Mouse (Mus musculus) heart, embryonic 11.5 days (tissue): ENCODE measurements at regions not wholly inside any gene's neighbourhood (a gene's known extent, or its start where the extent isn't known, plus 50 kb on each side); places are given as distances from the start of the nearest gene placed in this dataset.
A peak's percentile ranks its signal among the peaks of the same experiment; 100 is the strongest.

Experiments
- ATAC-seq: fragments of 200-750 bp; cut with Nextera tagmentation; replicated peaks from 2 replicates; pipeline ENCODE4 v1.8.0; 2017; ENCODE audit warnings: moderate library complexity; ENCODE audit not compliant: insufficient number of reproducible peaks, low FRiP score, low TSS enrichment
- H3K27ac ChIP-seq: fragments of 300-500 bp; sonication (generic); 2 replicates; pipeline ENCODE4 v1.5.1; 2014; ENCODE audit warnings: mild to moderate bottlenecking, low read depth, low read length
- H3K27me3 ChIP-seq: fragments of 300-500 bp; sonication (generic); 2 replicates; pipeline ENCODE4 v1.6.1; 2014; ENCODE audit warnings: mild to moderate bottlenecking, low read length, mixed read lengths; ENCODE audit not compliant: control insufficient read depth, insufficient read depth
- H3K36me3 ChIP-seq: fragments of 300-500 bp; sonication (generic); 2 replicates; pipeline ENCODE4 v1.6.1; 2014; ENCODE audit warnings: mild to moderate bottlenecking, low read length, moderate library complexity, mixed read lengths; ENCODE audit not compliant: control insufficient read depth, insufficient read depth
- H3K4me1 ChIP-seq: fragments of 300-500 bp; sonication (generic); 2 replicates; pipeline ENCODE4 v1.6.1; 2014; ENCODE audit warnings: low read length; ENCODE audit not compliant: control insufficient read depth, insufficient read depth
- H3K4me2 ChIP-seq: fragments of 300-500 bp; sonication (generic); 2 replicates; pipeline ENCODE4 v1.6.1; 2014; ENCODE audit warnings: mild to moderate bottlenecking, moderate library complexity
- H3K4me3 ChIP-seq: fragments of 300-500 bp; sonication (generic); 2 replicates; pipeline ENCODE4 v1.5.1; 2014; ENCODE audit warnings: low read depth, low read length
- H3K9ac ChIP-seq: fragments of 300-500 bp; sonication (generic); 2 replicates; pipeline ENCODE4 v1.6.1; 2014; ENCODE audit warnings: mild to moderate bottlenecking, low read depth, low read length, moderate library complexity
- H3K9me3 ChIP-seq: fragments of 300-500 bp; sonication (generic); replicated peaks from 2 replicates; pipeline ENCODE4 v1.6.1; 2016; ENCODE audit warnings: low read length; ENCODE audit not compliant: control insufficient read depth
- WGBS: fragments of 180-500 bp; shearing (Covaris S2); extraction: QIAGEN DNeasy Blood & Tissue Kit; methylation state at CpG from one replicate; pipeline ENCODE4 v1.1.7; 2014; ENCODE audit not compliant: insufficient replicate concordance; 5-methylcytosine and 5-hydroxymethylcytosine counted together

GRCm38 (mm10) chr12:56472856-56473647 is 63.7 kb downstream of the Nkx2-1 start:
- H3K9ac ChIP-seq = no peak overlapping the region
- no peaks in the 10 kb centered on the region for H3K27me3 ChIP-seq
- H3K9me3 ChIP-seq = no peaks in the 10 kb centered on the region
- H3K36me3 ChIP-seq = no peaks in the 10 kb centered on the region
- no peak overlapping the region for H3K27ac ChIP-seq
- H3K4me3 ChIP-seq = no peak overlapping the region
- no peak overlapping the region for H3K4me2 ChIP-seq
- no peak for ATAC-seq
- no peaks in the 10 kb centered on the region for H3K4me1 ChIP-seq
- 70% methylated on average over 10 of the region's 10 CpGs for WGBS

- no peak overlapping the region for H3K27ac ChIP-seq
- H3K27me3 ChIP-seq = no peaks in the 10 kb centered on the region
- ATAC-seq = no peak
- H3K4me3 ChIP-seq = no peak overlapping the region
- H3K4me2 ChIP-seq = no peak overlapping the region
- H3K36me3 ChIP-seq = no peaks in the 10 kb centered on the region
- H3K4me1 ChIP-seq = no peaks in the 10 kb centered on the region
- 78% methylated on average over 10 of the region's 10 CpGs for WGBS
- no peak overlapping the region for H3K9ac ChIP-seq
- no peaks in the 10 kb centered on the region for H3K9me3 ChIP-seq
Observed at GRCm38 (mm10) chr12:56470932-56471500, 65.7 kb downstream of the Nkx2-1 start.

- ATAC-seq = no peak
- H3K27me3 ChIP-seq = no peaks in the 10 kb centered on the region; the same call in 1 of the 2 replicates
- H3K36me3 ChIP-seq = no peaks in the 10 kb centered on the region
- WGBS = 8% methylated on average over 10 of the region's 10 CpGs
- H3K4me2 ChIP-seq = peak overlapping the region; percentile 50
- H3K27ac ChIP-seq = no peak overlapping the region
- H3K4me1 ChIP-seq = 0 out of 2 replicates have a peak, but pooled peaks cover 2% of the 10 kb centered on the region
- no peak overlapping the region for H3K9ac ChIP-seq
- peak overlapping the region; percentile 34 for H3K4me3 ChIP-seq
- no peaks in the 10 kb centered on the region for H3K9me3 ChIP-seq
Observed at GRCm38 (mm10) chr12:56459508-56460119, 77.1 kb downstream of the Nkx2-1 start.

DNA sequence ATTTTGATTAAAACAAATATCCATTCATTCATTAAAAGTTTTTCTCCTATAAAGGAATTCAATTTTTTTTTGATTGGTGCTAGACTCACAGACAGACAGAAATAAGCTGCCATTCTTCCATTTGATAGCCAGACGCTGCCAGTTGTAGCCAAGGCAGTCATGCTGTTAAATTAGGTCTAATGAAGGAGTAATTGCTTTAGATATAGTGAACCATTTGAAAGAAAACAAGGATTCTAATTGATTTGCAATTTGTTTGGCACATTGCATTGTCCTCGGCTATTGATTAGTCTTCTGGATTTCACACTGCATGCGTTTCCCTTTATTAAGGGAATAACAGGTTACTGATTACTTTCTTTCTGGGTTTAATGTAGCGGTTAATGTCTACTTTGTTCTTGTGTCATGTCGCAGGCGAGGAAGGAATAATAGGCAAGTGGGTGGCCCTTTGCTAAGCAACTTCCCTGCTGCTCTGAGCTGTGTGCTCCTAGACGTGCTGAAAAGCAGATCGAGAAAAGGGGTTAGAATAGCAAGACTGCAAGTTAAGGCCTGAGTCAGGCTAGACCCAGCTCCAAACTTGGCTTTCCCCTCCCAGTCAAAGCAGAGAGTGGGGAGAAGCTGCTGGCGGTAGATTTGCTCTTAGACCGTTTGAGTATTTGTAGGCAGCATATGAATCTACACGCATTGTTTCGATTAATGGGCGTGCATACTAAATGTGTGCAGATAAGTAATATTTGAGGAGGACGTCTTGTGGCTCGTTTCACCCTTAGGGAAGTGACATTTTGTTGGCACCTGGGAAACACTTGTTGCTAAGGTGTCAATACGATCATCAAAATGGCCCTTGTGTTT is 77.8 kb downstream of the Nkx2-1 start:
- peak overlapping the region; percentile 50 for H3K4me2 ChIP-seq
- no peaks in the 10 kb centered on the region for H3K36me3 ChIP-seq
- H3K9ac ChIP-seq = no peak overlapping the region
- H3K27ac ChIP-seq = no peak overlapping the region
- no peak for ATAC-seq
- H3K9me3 ChIP-seq = no peaks in the 10 kb centered on the region
- H3K4me3 ChIP-seq = peak overlapping the region; percentile 34
- no peaks in the 10 kb centered on the region; the same call in 1 of the 2 replicates for H3K27me3 ChIP-seq
- 0 out of 2 replicates have a peak, but pooled peaks cover 2% of the 10 kb centered on the region for H3K4me1 ChIP-seq
- 18% methylated on average over 16 of the region's 16 CpGs for WGBS

GRCm38 (mm10) chr12:56457951-56458350 is 78.8 kb downstream of the Nkx2-1 start:
- H3K9ac ChIP-seq = no peak overlapping the region
- no peak overlapping the region for H3K4me2 ChIP-seq
- H3K27ac ChIP-seq = no peak overlapping the region
- ATAC-seq = no peak
- H3K36me3 ChIP-seq = no peaks in the 10 kb centered on the region
- H3K4me3 ChIP-seq = no peak overlapping the region
- no peaks in the 10 kb centered on the region; the same call in 1 of the 2 replicates for H3K27me3 ChIP-seq
- H3K4me1 ChIP-seq = 0 out of 2 replicates have a peak, but pooled peaks cover 2% of the 10 kb centered on the region
- H3K9me3 ChIP-seq = no peaks in the 10 kb centered on the region
- 52% methylated on average over 5 of the region's 5 CpGs for WGBS

DNA sequence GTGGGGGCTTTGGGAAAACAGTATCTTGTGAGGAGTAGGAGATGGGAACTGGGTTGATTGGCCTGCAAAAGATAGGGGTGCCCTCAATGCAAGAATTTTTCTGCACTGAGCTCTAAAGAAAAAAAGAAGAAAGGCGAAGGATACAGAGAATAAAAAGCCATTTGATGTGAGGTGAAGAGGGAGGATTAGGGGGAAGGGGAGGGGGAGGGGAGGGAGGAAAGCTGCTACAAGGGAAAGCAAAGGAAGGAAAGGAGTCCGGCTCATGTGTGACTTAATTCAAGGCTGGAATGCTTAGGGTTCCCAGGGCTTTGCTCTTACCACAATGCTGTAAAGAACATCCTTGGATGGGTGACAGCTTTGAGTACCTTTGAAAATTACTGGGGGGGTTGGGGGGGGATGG is 79.4 kb downstream of the Nkx2-1 start:
- Histone ChIP-seq H3K4me2 (no peak overlapping the region), H3K9ac (no peak overlapping the region), H3K27ac (no peak overlapping the region), H3K36me3 (no peaks in the 10 kb centered on the region), H3K9me3 (no peaks in the 10 kb centered on the region), H3K4me1 (0 out of 2 replicates have a peak, but pooled peaks cover 2% of the 10 kb centered on the region), H3K27me3 (no peaks in the 10 kb centered on the region; the same call in 1 of the 2 replicates), H3K4me3 (no peak overlapping the region)
- ATAC-seq = no peak
- WGBS = 15% methylated on average over 2 of the region's 2 CpGs

DNA sequence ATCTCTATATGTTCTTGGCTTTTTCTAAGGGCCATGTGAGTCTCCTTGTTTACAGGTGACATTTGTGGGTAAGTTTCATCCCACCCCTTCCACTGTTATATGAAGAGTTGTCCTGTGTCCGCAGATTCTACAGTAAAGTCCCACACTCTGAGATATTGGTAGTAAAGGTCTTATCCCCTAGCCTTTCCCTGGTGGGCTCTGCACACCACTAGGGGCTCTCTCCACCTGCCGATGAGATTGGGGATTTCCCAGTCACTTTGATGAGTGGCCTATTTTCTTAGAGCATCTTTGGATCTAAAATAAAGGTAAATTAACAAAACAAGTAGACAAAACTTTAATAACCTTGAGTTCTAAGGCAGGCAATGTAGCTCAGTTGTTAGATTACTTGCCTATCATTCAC is 86.4 kb downstream of the Nkx2-1 start:
- H3K36me3 ChIP-seq = no peaks in the 10 kb centered on the region
- H3K27me3 ChIP-seq = no peaks in the 10 kb centered on the region
- no peak overlapping the region for H3K4me2 ChIP-seq
- no peak for ATAC-seq
- no peak overlapping the region for H3K27ac ChIP-seq
- H3K4me1 ChIP-seq = no peaks in the 10 kb centered on the region
- 79% methylated on average over 2 of the region's 2 CpGs for WGBS
- H3K9ac ChIP-seq = no peak overlapping the region
- no peaks in the 10 kb centered on the region for H3K9me3 ChIP-seq
- no peak overlapping the region for H3K4me3 ChIP-seq
